Mouse (Mus musculus): Measurements from ENCODE around the gene Slc39a9.

GRCm38 (mm10) chr12:80728814-80729213 lies 85.1 kb downstream of the Slc39a9 start:
- TF ChIP-seq CTCF (IDR thresholded peaks at IDR 0.05; ENCODE audit: low read depth, low read length): no peak
- TF ChIP-seq POLR2A (IDR thresholded peaks at IDR 0.05; ENCODE audit: borderline replicate concordance, low read depth, low read length): no peak
